Mouse (Mus musculus) cerebellum, postnatal 25 days (tissue): Measurements from ENCODE around the gene Tspoap1.

Experiments used
- DNase-seq, 2 experiments: peaks; one replicate each; pipeline ENCODE4 v3.0.0; 2021; ENCODE audit warnings: mixed read lengths in 2 of 2

Tspoap1 gene

DNA sequence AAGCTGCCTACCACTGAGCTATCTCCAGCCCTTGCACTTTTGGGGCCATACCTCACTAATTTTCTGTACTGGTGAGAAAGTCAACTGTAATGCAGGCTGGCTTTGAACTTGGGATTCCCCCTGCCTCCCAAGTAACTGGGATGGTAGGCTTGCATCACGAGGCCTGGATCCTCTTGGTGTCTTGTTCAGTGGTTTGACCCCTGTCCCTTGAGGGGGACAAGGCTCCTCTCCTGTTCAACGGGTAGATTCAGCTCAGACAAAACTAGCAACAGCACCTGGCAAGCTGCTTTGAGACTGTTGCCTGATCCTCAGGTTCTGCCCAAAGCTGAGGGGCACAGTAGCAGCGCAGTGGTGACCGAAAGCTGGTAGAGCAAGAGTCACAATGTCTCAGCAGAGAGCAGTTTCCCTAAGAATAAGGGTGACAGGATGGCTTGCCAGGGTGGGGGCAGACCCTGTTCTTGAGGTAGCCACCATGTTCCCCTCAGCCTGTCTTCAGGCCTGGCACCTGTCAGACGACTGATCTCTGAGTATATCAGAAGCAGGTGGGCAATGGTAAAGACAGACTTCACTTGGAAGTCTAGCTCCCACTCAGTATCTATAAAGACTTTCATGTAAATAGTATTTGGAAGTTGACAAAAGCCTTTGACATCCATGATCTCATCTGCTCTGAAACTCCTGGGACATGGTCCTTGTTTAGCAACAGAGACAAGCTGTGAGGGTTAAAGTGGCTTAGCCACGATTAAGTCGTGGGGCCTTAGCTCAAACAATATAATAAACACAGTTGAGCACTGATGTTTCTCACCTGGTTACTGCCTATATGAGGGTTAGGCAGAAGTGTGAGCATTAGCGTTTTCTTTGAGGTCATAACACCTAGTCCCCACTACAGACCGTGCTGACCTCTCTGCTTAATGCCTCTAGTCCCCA lies 14.4 kb upstream of the Tspoap1 start:
- no peak for DNase-seq

GRCm38 (mm10) chr11:87747312-87747711 lies 13.0 kb upstream of the Tspoap1 start:
- DNase-seq: no peak

GRCm38 (mm10) chr11:87747716-87748115 lies 12.6 kb upstream of the Tspoap1 start:
- DNase-seq: no peak

GRCm38 (mm10) chr11:87748132-87749119 lies 11.9 kb upstream of the Tspoap1 start:
- no peak for DNase-seq

- DNase-seq: no peak
Observed at GRCm38 (mm10) chr11:87749192-87750042, 10.9 kb upstream of the Tspoap1 start.

GRCm38 (mm10) chr11:87750043-87750421 lies 10.3 kb upstream of the Tspoap1 start:
- no peak for DNase-seq

DNA sequence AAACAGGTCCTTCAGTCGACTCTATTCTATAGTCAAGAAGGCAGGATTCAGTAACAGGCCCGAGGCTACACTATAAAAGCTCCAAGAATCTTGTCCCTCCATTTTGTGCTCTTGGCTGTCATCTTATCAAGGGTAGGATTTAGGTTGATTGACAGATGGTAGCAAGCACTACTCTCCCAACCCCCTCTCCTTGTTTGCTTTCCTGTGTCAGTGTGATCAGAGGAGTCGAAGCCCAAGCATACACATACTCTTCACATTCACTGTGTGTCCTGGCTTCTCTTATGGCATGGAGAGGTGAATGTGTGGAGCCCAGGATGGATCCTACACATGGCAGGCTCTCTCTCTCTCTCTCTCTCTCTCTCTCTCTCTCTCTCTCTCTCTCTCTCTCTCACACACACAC lies 9.8 kb upstream of the Tspoap1 start:
- no peak for DNase-seq

DNA sequence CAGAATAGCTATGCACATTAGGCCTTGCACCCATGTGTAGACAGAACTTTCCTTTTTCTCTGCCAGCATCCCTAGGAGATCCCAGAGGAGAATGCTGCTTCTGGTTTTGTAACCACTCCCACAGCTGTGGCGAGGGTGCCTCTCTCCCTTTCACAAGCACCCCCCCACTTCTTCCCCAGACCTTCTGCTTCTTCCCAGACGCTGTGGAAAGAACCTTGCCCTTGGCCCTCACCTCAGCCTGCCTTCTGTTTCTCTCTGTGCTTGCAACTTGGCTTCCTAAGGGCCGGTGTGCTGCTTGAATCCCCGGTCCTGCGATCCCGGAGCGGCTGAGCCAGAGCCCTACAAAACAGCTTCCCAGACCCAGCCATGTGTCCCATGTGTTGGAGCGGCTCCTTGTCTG lies 9.3 kb upstream of the Tspoap1 start:
- DNase-seq: no peak

DNA sequence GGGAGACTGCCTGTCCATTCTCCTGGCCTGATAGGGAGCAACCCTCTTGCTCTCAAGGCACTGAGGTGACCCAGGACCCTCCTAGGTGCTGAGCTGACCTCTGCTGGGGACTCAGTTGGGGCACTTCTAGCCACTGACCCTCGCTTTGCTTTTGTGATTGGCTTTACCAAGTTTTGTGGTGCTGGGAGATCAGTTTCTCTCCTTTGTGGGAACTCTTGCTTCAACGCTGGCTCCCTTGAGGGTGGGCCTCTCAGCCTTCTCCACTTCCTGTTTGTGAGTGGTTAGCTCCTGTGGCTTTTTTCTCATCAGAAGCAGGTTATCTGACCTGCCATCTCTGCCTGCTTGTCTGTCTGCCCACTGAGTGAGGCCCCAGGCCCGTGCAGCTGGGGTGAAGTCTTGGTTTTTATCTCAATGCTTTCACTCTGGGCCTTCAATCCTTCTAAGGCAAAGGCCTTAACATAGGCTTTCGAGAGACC lies 8.8 kb upstream of the Tspoap1 start:
- DNase-seq: no peak

DNA sequence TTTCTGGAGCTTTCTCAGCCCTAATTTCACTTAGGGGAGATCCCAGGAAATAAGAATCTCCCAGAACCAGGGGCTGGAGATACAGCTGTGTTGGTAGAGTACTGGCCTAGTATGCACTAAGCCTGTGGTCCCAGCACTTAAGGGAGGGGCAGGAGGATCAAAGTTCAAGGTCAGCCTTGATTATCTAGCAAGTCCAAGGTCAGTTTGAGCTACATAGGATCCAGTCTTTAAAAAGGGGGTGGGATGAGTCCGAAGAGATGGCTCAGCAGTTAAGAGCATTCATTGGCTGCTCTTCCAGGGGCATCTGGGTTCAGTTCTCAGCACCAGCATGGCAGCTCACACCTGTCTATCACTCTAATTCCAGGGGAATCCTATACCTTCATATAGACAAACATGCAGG lies 8.0 kb upstream of the Tspoap1 start:
- no peak for DNase-seq

DNA sequence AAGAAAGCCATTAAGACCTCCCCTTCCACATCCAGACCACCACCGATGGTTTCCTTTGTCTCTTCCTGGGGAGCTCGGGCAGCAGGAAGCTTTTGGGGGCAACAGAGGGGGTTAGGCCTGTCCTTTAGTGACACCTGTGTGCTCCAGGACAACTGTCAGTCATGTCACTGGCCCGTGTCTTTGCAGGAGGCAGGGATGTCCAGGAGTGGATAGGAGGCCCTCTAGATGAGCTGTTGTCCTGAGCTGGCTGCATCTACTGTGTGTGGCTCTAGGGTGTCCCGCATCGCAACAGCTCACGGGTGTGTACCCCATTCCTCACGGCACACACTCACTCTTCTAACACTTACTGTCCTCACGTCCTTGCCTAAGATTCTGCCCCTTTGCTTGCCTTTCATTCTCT lies 7.1 kb upstream of the Tspoap1 start:
- DNase-seq: no peak

GRCm38 (mm10) chr11:87753891-87754501 lies 6.3 kb upstream of the Tspoap1 start:
- DNase-seq: no peak

GRCm38 (mm10) chr11:87754603-87755002 lies 5.7 kb upstream of the Tspoap1 start:
- no peak for DNase-seq

DNA sequence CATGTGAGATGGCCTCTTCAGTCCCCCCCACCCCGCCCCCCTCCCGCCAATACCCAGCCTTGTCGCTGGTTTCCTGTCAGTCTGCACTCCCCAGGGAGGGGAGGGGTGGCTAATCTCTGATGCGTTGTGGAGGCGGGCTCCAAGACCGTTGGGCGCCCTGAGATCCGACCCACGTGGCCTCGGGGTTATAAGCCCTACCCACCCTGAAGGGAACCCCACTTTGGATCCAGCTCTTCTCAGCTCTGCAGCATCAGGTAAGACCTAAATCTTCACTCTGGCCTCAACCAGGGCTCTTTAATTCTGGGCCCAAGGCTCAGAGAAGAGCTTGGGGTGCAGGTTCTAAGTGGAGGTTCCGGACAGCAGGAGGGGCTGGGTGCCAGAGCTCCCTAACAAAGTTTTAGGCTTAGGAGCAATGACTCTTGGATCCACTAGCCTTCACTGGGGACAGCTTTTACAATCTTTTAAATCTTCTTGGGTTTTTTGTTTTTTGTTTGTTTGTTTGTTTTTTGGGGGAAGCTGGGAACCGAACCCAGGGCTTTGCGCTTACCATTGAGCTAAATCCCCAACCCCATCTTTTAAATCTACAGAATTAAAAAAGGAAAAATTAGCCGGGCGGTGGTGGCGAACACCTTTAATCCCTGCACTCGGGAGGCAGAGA lies 4.9 kb upstream of the Tspoap1 start:
- DNase-seq: no peak

GRCm38 (mm10) chr11:87756251-87756820 lies 4.0 kb upstream of the Tspoap1 start:
- DNase-seq: no peak

- no peak for DNase-seq
Observed at GRCm38 (mm10) chr11:87757001-87757954, 3.1 kb upstream of the Tspoap1 start.

DNA sequence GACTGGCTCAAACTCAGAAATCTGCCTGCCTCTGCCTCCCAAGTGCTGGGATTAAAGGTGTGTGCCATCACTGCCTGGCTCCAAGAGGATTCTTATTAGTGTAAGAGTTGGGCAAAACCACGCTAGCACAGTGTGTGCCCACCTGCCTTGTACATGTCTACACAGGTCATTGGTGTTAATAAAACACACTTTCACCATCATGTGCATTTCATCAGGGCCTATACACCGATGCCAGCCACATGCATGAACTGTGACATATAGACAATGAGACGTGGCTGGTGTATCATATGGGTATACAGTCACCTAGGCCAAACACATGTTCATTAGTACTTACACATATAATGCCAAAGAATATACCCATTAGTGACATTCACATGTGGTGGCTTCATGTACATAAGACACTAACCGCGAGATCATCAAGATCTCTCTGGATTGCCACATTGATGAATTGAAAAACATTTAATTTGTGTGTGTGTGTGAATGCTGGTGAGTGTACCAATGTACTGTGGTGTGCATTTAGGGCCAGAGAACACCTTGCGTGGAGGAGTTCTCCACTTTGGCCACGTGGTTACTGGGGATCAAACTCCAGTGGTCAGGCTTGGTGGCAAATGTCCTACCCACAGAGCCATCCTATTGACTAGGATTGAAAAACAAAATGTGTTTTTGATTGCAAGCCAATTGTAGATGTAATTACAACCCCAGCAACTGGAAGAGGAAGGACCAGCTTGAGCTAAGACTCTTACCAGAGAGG lies 2.0 kb upstream of the Tspoap1 start:
- DNase-seq: no peak

GRCm38 (mm10) chr11:87758957-87759608 lies 1.3 kb upstream of the Tspoap1 start:
- DNase-seq: no peak

- DNase-seq: peak; percentile 43 to 63
Observed at GRCm38 (mm10) chr11:87759609-87760005, 734 bp upstream of the Tspoap1 start.
